Mouse (Mus musculus) intestine, postnatal 0 days (tissue): ENCODE results near the gene Lrp4. TPM values are rescaled to one million over a fixed set of nuclear protein-coding genes. Genes with fewer than 3 reads are reported as not detected.
A peak's percentile ranks its signal among the peaks of the same experiment; 100 is the strongest.

Experiments
- ATAC-seq: fragments of 200-750 bp; cut with Nextera tagmentation; 2 replicates; pipeline ENCODE4 v1.8.0; 2017; ENCODE audit warnings: mild to moderate bottlenecking, moderate TSS enrichment, moderate library complexity
- H3K27ac ChIP-seq: fragments of 300-500 bp; sonication (generic); 2 replicates; pipeline ENCODE4 v1.5.1; 2014; ENCODE audit warnings: mild to moderate bottlenecking, low read depth, low read length, moderate library complexity
- H3K27me3 ChIP-seq: fragments of 300-500 bp; sonication (generic); replicated peaks from 2 replicates; pipeline ENCODE4 v1.6.1; 2014; ENCODE audit warnings: low read length, mixed read lengths; ENCODE audit not compliant: control insufficient read depth, insufficient read depth
- H3K36me3 ChIP-seq: fragments of 300-500 bp; sonication (generic); 2 replicates; pipeline ENCODE4 v1.6.1; 2014; ENCODE audit warnings: mild to moderate bottlenecking, moderate library complexity; ENCODE audit not compliant: control insufficient read depth, insufficient read depth
- H3K4me1 ChIP-seq: fragments of 300-500 bp; sonication (generic); replicated peaks from 2 replicates; pipeline ENCODE4 v1.6.1; 2014; ENCODE audit warnings: antibody characterized with exemption, low read length, mixed read lengths; ENCODE audit not compliant: control insufficient read depth, insufficient read depth
- H3K4me2 ChIP-seq: fragments of 300-500 bp; sonication (generic); replicated peaks from 2 replicates; pipeline ENCODE4 v1.6.1; 2014; ENCODE audit warnings: low read depth, mild to moderate bottlenecking, moderate library complexity
- H3K4me3 ChIP-seq: fragments of 300-500 bp; sonication (generic); 2 replicates; pipeline ENCODE4 v1.5.1; 2014; ENCODE audit warnings: low read depth, low read length
- H3K9ac ChIP-seq: fragments of 300-500 bp; sonication (generic); 2 replicates; pipeline ENCODE4 v1.6.1; 2014; ENCODE audit warnings: mild to moderate bottlenecking, low read depth, low read length
- H3K9me3 ChIP-seq: fragments of 300-500 bp; sonication (generic); 2 replicates; pipeline ENCODE4 v1.6.1; 2016; ENCODE audit warnings: mixed run types; ENCODE audit not compliant: control insufficient read depth
- CTCF ChIP-seq: sonication (generic); IDR thresholded peaks from 2 replicates; pipeline ENCODE4 v1.5.1; 2016; ENCODE audit warnings: low read depth, mild to moderate bottlenecking, control low read depth, antibody characterized with exemption, moderate library complexity
- WGBS: fragments of 180-500 bp; shearing (Covaris S2); extraction: QIAGEN DNeasy Blood & Tissue Kit; methylation state at CpG from one replicate; pipeline ENCODE4 v1.1.7; 2014; 5-methylcytosine and 5-hydroxymethylcytosine counted together
- polyA plus RNA-seq: library from polyadenylated mRNA; unstranded; fragments of >200 nt; fragmentation: Nextera tagmentation; extraction: Ambion mirVana; gene quantifications from 2 replicates; pipeline ENCODE4 v1.2.1, GENCODE M21; 2015

Gene Lrp4
- polyA plus RNA-seq: 4.9 and 5.4 TPM in 2 replicates

- peak; percentile 32 for ATAC-seq
- Histone ChIP-seq H3K27ac (peak within 1 kb of the TSS; percentile 92), H3K4me3 (peak within 1 kb of the TSS; percentile 67), H3K4me1 (peaks cover 11% of the 10 kb centered on the region), H3K36me3 (no peaks in the 10 kb centered on the region), H3K9ac (peak within 1 kb of the TSS; percentile 89), H3K9me3 (no peaks in the 10 kb centered on the region), H3K27me3 (no peaks in the 10 kb centered on the region), H3K4me2 (peak within 1 kb of the TSS; percentile 91)
- WGBS: under 1% methylated on average over 26 of the region's 36 CpGs
- TF ChIP-seq CTCF: no peak
Observed at GRCm38 (mm10) chr2:91457259-91457655, at the start of gene Lrp4. Gene Lrp4 (plus strand): TSS chr2:91457511.

- H3K27me3 ChIP-seq: no peaks in the 10 kb centered on the region
- H3K9me3 ChIP-seq: no peaks in the 10 kb centered on the region
- 78% methylated on average over 2 of the region's 2 CpGs for WGBS
- H3K9ac ChIP-seq: no peak overlapping the region
- no peak for TF ChIP-seq CTCF
- no peaks in the 10 kb centered on the region for H3K36me3 ChIP-seq
- H3K4me1 ChIP-seq: no peaks in the 10 kb centered on the region
- H3K4me3 ChIP-seq: no peak overlapping the region
- H3K27ac ChIP-seq: no peak overlapping the region
- no peak for ATAC-seq
- no peak overlapping the region for H3K4me2 ChIP-seq
Observed at GRCm38 (mm10) chr2:91408031-91408430, 49.3 kb upstream of the Lrp4 start.

- 69% methylated on average over 2 of the region's 2 CpGs for WGBS
- Histone ChIP-seq H3K36me3 (no peaks in the 10 kb centered on the region), H3K4me1 (no peaks in the 10 kb centered on the region), H3K27me3 (no peaks in the 10 kb centered on the region), H3K9ac (no peak overlapping the region), H3K4me2 (no peak overlapping the region), H3K9me3 (no peaks in the 10 kb centered on the region), H3K4me3 (no peak overlapping the region), H3K27ac (no peak overlapping the region)
- no peak for ATAC-seq
- TF ChIP-seq CTCF: no peak
Observed at GRCm38 (mm10) chr2:91411473-91411872, 45.8 kb upstream of the Lrp4 start.

GRCm38 (mm10) chr2:91412361-91412760, 45.0 kb upstream of the Lrp4 start:
- no peak for ATAC-seq

GRCm38 (mm10) chr2:91413811-91414210, 43.5 kb upstream of the Lrp4 start:
- no peaks in the 10 kb centered on the region for H3K9me3 ChIP-seq
- TF ChIP-seq CTCF: no peak
- no peak overlapping the region for H3K4me2 ChIP-seq
- H3K36me3 ChIP-seq: no peaks in the 10 kb centered on the region
- WGBS: 78% methylated on average over 1 of the region's 1 CpGs
- H3K4me3 ChIP-seq: no peak overlapping the region
- H3K9ac ChIP-seq: no peak overlapping the region
- H3K4me1 ChIP-seq: no peaks in the 10 kb centered on the region
- ATAC-seq: no peak
- H3K27ac ChIP-seq: no peak overlapping the region
- H3K27me3 ChIP-seq: no peaks in the 10 kb centered on the region

More at GRCm38 (mm10) chr2:91412361-91412760, 45.0 kb upstream of the Lrp4 start:
- Histone ChIP-seq H3K9ac (no peak overlapping the region), H3K4me3 (no peak overlapping the region), H3K4me1 (no peaks in the 10 kb centered on the region), H3K36me3 (no peaks in the 10 kb centered on the region), H3K4me2 (no peak overlapping the region), H3K27ac (no peak overlapping the region), H3K9me3 (no peaks in the 10 kb centered on the region), H3K27me3 (no peaks in the 10 kb centered on the region)
- WGBS: 62% methylated on average over 5 of the region's 5 CpGs
- no peak for TF ChIP-seq CTCF

- H3K9ac ChIP-seq: no peak overlapping the region
- 0 out of 2 replicates have a peak, but pooled peaks cover 4% of the 10 kb centered on the region for H3K4me1 ChIP-seq
- H3K36me3 ChIP-seq: peaks cover 4% of the 10 kb centered on the region; the same call in 1 of the 2 replicates
- ATAC-seq: no peak
- no peak for TF ChIP-seq CTCF
- no peak overlapping the region for H3K4me3 ChIP-seq
- H3K27ac ChIP-seq: no peak overlapping the region
- H3K9me3 ChIP-seq: no peaks in the 10 kb centered on the region
- H3K27me3 ChIP-seq: no peaks in the 10 kb centered on the region
- 91% methylated on average over 5 of the region's 5 CpGs for WGBS
- H3K4me2 ChIP-seq: no peak overlapping the region
Observed at GRCm38 (mm10) chr2:91421641-91422040, 35.7 kb upstream of the Lrp4 start.
